In the genomic region with DNA sequence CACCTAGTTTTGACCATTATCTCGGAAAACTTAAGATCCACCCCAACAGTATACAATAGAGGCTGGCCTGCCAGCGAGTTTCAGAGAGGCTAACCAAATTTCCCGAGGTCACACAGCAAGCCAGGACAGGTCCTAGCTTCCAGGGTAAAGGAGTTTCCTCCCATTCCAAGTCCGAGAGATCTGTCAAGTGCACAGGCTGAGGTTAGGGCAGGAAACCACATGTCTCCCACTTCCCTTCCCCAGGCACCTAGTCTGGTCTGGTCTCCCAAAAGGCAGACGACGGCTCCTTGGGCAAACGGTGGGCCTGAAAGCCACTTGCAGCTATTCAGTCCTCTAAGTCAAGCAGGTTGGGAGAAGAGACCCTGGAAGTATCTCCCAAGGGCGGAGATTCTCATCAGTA, we compare ENCODE assay signal across 9 mouse cellular contexts. TPM values are rescaled to one million over a fixed set of nuclear protein-coding genes. Genes with fewer than 3 reads are reported as not detected.
DNase-seq lines count a peak whose midpoint lies in the region; ATAC-seq and TF ChIP-seq lines count a peak whose summit lies in the region.
"Had no signal": no experiment of that assay in that cellular context is flagged by ENCODE, and none has a peak within 500 bp of the region (broad histone marks: within the 10 kb centered on the region; RNA-seq: fewer than 3 reads in every experiment).

No protein-coding gene starts in this region.

- DNase-seq in forebrain, embryonic 14.5 days (ENCODE audit: low spot score): no peak
- no peak for DNase-seq in left cerebral cortex, postnatal 25 days (ENCODE audit: low spot score in 2 of 2)
- no peak for DNase-seq in layer of hippocampus, adult 11-12 months (ENCODE audit: low spot score)
- DNase-seq in layer of hippocampus, postnatal 25 days (ENCODE audit: extremely low spot score in 1 of 2, low spot score in 1 of 2): no peak
- no peak for DNase-seq in spleen, postnatal 4 days (ENCODE audit: low spot score in 2 of 2)
- DNase-seq: thymus, adult 2 months had no signal

- 71% methylated on average over 8 of the region's 8 CpGs for WGBS in forebrain, embryonic 14.5 days
- 58% methylated on average over 8 of the region's 8 CpGs for WGBS in intestine, postnatal 0 days

- intact Hi-C loops in left cerebral cortex, postnatal 25 days (cut with DNase I): no loop called here

- H3K4me1 ChIP-seq in forebrain, embryonic 14.5 days (ENCODE audit: control insufficient read depth, insufficient read depth, low read length): peaks cover 6% of the 10 kb centered on the region; the same call in 1 of the 2 replicates
- H3K4me1 ChIP-seq in intestine, postnatal 0 days (replicated peaks; ENCODE audit: control insufficient read depth, insufficient read depth, low read length): no peaks in the 10 kb centered on the region

- H3K27ac ChIP-seq in forebrain, embryonic 14.5 days (ENCODE audit: low read depth, low read length): 0 out of 2 replicates have a peak overlapping the region, but pooled peaks have one; percentile 18
- no peak overlapping the region; the same call in 1 of the 2 replicates for H3K27ac ChIP-seq in intestine, postnatal 0 days (ENCODE audit: low read depth, low read length)

- H3K9ac ChIP-seq in forebrain, embryonic 14.5 days (ENCODE audit: low read length): peak overlapping the region; percentile 81; the same call in 1 of the 2 replicates
- H3K9ac ChIP-seq in intestine, postnatal 0 days (ENCODE audit: low read depth, low read length): no peak overlapping the region

- peak overlapping the region; percentile 60 for H3K4me2 ChIP-seq in forebrain, embryonic 14.5 days (ENCODE audit: low read length)
- H3K4me2 ChIP-seq in intestine, postnatal 0 days (replicated peaks; ENCODE audit: low read depth): peak overlapping the region; percentile 92

- no peaks in the 10 kb centered on the region for H3K36me3 ChIP-seq in forebrain, embryonic 14.5 days (ENCODE audit: control insufficient read depth, insufficient read depth, low read length)
- H3K36me3 ChIP-seq in intestine, postnatal 0 days (ENCODE audit: control insufficient read depth, insufficient read depth): no peaks in the 10 kb centered on the region

- H3K9me3 ChIP-seq in forebrain, embryonic 14.5 days (replicated peaks; ENCODE audit: control insufficient read depth, low read length): no peaks in the 10 kb centered on the region
- H3K9me3 ChIP-seq in intestine, postnatal 0 days (ENCODE audit: control insufficient read depth): no peaks in the 10 kb centered on the region

- no peaks in the 10 kb centered on the region for H3K27me3 ChIP-seq in forebrain, embryonic 14.5 days (replicated peaks; ENCODE audit: control insufficient read depth, insufficient read depth, low read length)
- H3K27me3 ChIP-seq in intestine, postnatal 0 days (replicated peaks; ENCODE audit: control insufficient read depth, insufficient read depth, low read length): no peaks in the 10 kb centered on the region; the same call in 1 of the 2 replicates

- no peak for TF ChIP-seq CTCF in intestine, postnatal 0 days (IDR thresholded peaks at IDR 0.05; ENCODE audit: low read depth)

- H3K4me3 ChIP-seq in forebrain, embryonic 14.5 days (ENCODE audit: low read depth, low read length): peak overlapping the region; percentile 72; the same call in 1 of the 2 replicates
- peak overlapping the region; percentile 80 for H3K4me3 ChIP-seq in intestine, postnatal 0 days (ENCODE audit: low read depth, low read length)

- peak; percentile 53 for ATAC-seq in common myeloid progenitor, adult 5-6 weeks (replicated peaks; ENCODE audit: low read depth, poor library complexity, severe bottlenecking)
- ATAC-seq in forebrain, embryonic 14.5 days: no peak
- no peak for ATAC-seq in intestine, postnatal 0 days
- peak; percentile 59 for ATAC-seq in megakaryocyte progenitor cell, adult 5-6 weeks (replicated peaks; ENCODE audit: poor library complexity)

RNA-seq across cellular contexts. Expression of gene Rilpl1, which starts 1.5 kb away (rescaled TPM):
- total RNA-seq in common myeloid progenitor, adult 5-6 weeks (2017): 3.1 and 5.3 TPM in 2 replicates
- polyA plus RNA-seq in forebrain, embryonic 14.5 days (2014; fragmentation: Nextera tagmentation; extraction: Ambion mirVana): 10.4 and 11.0 TPM in 2 replicates
- polyA plus RNA-seq in intestine, postnatal 0 days (2015; fragmentation: Nextera tagmentation; extraction: Ambion mirVana): 6.6 and 7.5 TPM in 2 replicates
- total RNA-seq in megakaryocyte progenitor cell, adult 5-6 weeks (2015): 0.54 TPM in 1 of 2 replicates, not detected in the other
- 0.21 and 0.61 TPM in 2 replicates for total RNA-seq in megakaryocyte progenitor cell, adult 5-6 weeks (2017)
- total RNA-seq in left cerebral cortex, postnatal 25 days (2021): 10 to 100 TPM; 75.2 to 95.7 TPM
- 10 to 100 TPM; 57.4 to 62.4 TPM for total RNA-seq in layer of hippocampus, postnatal 25 days (2021)

RNA-seq across cellular contexts. Expression of gene Tmed2, which starts 10.8 kb away (rescaled TPM):
- 643 and 733 TPM in 2 replicates for total RNA-seq in common myeloid progenitor, adult 5-6 weeks (2017)
- polyA plus RNA-seq in forebrain, embryonic 14.5 days (2014; fragmentation: Nextera tagmentation; extraction: Ambion mirVana): 416 and 423 TPM in 2 replicates
- 398 and 414 TPM in 2 replicates for polyA plus RNA-seq in intestine, postnatal 0 days (2015; fragmentation: Nextera tagmentation; extraction: Ambion mirVana)
- total RNA-seq in megakaryocyte progenitor cell, adult 5-6 weeks (2015): 851 and 960 TPM in 2 replicates
- 795 and 1,001 TPM in 2 replicates for total RNA-seq in megakaryocyte progenitor cell, adult 5-6 weeks (2017)
- total RNA-seq in left cerebral cortex, postnatal 25 days (2021): 100 to 1,000 TPM in 1 of 2 experiments, 10 to 100 TPM in 1; 96.4 to 113 TPM
- total RNA-seq in layer of hippocampus, postnatal 25 days (2021): 100 to 1,000 TPM in 1 of 2 experiments, 10 to 100 TPM in 1; 90.0 to 104 TPM

RNA-seq across cellular contexts. Expression of gene Ddx55, which starts 23.0 kb away (rescaled TPM):
- total RNA-seq in common myeloid progenitor, adult 5-6 weeks (2017): 18.5 and 21.4 TPM in 2 replicates
- 16.8 and 21.2 TPM in 2 replicates for polyA plus RNA-seq in forebrain, embryonic 14.5 days (2014; fragmentation: Nextera tagmentation; extraction: Ambion mirVana)
- polyA plus RNA-seq in intestine, postnatal 0 days (2015; fragmentation: Nextera tagmentation; extraction: Ambion mirVana): 6.3 and 10.0 TPM in 2 replicates
- total RNA-seq in megakaryocyte progenitor cell, adult 5-6 weeks (2015): 13.7 and 15.3 TPM in 2 replicates
- 15.2 and 15.7 TPM in 2 replicates for total RNA-seq in megakaryocyte progenitor cell, adult 5-6 weeks (2017)
- 10 to 100 TPM; 22.0 to 27.9 TPM for total RNA-seq in left cerebral cortex, postnatal 25 days (2021)
- total RNA-seq in layer of hippocampus, postnatal 25 days (2021): 10 to 100 TPM; 23.7 to 31.3 TPM

RNA-seq across cellular contexts. Expression of gene Snrnp35, which starts 46.8 kb away (rescaled TPM):
- 12.1 and 15.4 TPM in 2 replicates for total RNA-seq in common myeloid progenitor, adult 5-6 weeks (2017)
- 14.3 and 14.7 TPM in 2 replicates for polyA plus RNA-seq in forebrain, embryonic 14.5 days (2014; fragmentation: Nextera tagmentation; extraction: Ambion mirVana)
- polyA plus RNA-seq in intestine, postnatal 0 days (2015; fragmentation: Nextera tagmentation; extraction: Ambion mirVana): 15.5 and 17.9 TPM in 2 replicates
- total RNA-seq in megakaryocyte progenitor cell, adult 5-6 weeks (2015): 2.8 and 6.4 TPM in 2 replicates
- total RNA-seq in megakaryocyte progenitor cell, adult 5-6 weeks (2017): 5.4 and 9.0 TPM in 2 replicates
- total RNA-seq in left cerebral cortex, postnatal 25 days (2021): 10 to 100 TPM; 21.0 to 27.2 TPM
- 10 to 100 TPM; 20.6 to 25.9 TPM for total RNA-seq in layer of hippocampus, postnatal 25 days (2021)

RNA-seq across cellular contexts. Expression of gene Eif2b1, which starts 49.2 kb away (rescaled TPM):
- total RNA-seq in common myeloid progenitor, adult 5-6 weeks (2017): 37.9 and 61.6 TPM in 2 replicates
- polyA plus RNA-seq in forebrain, embryonic 14.5 days (2014; fragmentation: Nextera tagmentation; extraction: Ambion mirVana): 79.9 and 81.9 TPM in 2 replicates
- 37.3 and 39.0 TPM in 2 replicates for polyA plus RNA-seq in intestine, postnatal 0 days (2015; fragmentation: Nextera tagmentation; extraction: Ambion mirVana)
- total RNA-seq in megakaryocyte progenitor cell, adult 5-6 weeks (2015): 45.9 and 53.7 TPM in 2 replicates
- total RNA-seq in megakaryocyte progenitor cell, adult 5-6 weeks (2017): 26.1 and 40.1 TPM in 2 replicates
- 10 to 100 TPM; 31.3 to 31.7 TPM for total RNA-seq in left cerebral cortex, postnatal 25 days (2021)
- total RNA-seq in layer of hippocampus, postnatal 25 days (2021): 10 to 100 TPM; 32.6 to 49.0 TPM

Comparison
In these comparisons a context has a peak if more than half of its experiments do, and no peak if none do; other contexts are left out.
1. ATAC-seq: peak in common myeloid progenitor, adult 5-6 weeks (single experiment) and megakaryocyte progenitor cell, adult 5-6 weeks (single experiment); none in forebrain, embryonic 14.5 days (single experiment) and intestine, postnatal 0 days (single experiment).